Mouse (Mus musculus) cerebellum, adult (tissue): ENCODE measurements around the gene Cited4.

ENCODE experiments used
- ATAC-seq: cut with Nextera tagmentation; 2 replicates; pipeline ENCODE4 v1.9.2; 2017; ENCODE audit warnings: mild to moderate bottlenecking, moderate library complexity, mixed read lengths; ENCODE audit not compliant: insufficient number of reproducible peaks, low FRiP score, low TSS enrichment

The Cited4 gene

DNA sequence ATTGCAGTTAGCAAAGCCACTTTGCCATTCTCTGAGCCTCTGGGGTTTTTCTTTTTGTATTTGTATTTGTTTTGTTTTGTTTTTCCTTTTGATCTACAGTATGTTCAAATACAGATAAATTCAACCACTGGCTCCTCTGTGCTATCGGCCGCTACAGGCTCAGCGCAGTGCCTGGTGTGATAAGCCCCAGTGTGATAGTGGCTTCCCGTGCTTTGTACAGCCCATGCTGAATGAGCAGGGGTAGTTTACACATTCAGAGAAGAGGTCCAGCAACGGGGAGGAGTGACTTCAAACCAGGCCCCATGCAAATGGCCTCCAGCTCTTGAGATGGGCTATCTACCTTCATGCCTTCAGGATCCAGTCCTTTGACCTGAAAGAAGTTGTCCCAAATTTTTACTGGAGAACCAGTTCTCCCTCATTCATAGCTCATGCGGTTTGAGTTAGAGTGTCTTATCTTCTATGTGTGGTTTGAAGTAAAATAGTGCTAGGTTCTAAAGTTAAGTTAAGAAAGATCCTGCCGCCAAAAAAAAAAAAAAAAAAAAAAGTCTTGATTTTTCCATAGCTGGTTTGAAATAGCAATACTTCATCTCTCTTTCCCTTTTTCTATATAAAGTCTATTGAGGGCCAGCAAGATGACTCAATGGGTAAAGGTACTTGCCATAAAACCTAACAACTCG is 8.5 kb downstream of the Cited4 start:
- ATAC-seq = no peak

- ATAC-seq = no peak
Observed at GRCm38 (mm10) chr4:120675640-120676039, 9.3 kb downstream of the Cited4 start.

GRCm38 (mm10) chr4:120680953-120681352 is 14.6 kb downstream of the Cited4 start:
- ATAC-seq = no peak

DNA sequence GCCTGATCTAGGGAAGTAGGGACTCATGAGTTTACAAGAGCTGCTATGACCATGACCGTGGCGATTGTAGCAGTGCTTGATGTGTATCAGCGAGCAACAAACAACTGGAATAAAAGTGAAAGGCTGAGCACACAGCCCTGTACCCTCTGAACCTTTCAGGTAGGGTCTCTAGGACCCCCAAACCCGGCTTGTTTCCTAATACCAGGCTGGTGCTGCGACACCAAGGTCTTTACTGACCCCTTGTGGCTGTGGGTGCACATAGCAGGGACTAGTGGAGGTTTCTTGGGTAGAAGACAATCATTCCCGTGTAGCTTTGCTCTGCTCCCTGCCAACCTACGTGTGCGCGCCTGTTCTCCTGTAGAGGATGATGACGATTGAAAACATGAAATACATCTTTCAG is 15.8 kb downstream of the Cited4 start:
- ATAC-seq = 0 out of 2 replicates have a peak, but pooled peaks have one; percentile 33

- no peak for ATAC-seq
Observed at GRCm38 (mm10) chr4:120683278-120683997, 17.1 kb downstream of the Cited4 start.

GRCm38 (mm10) chr4:120687282-120687681 is 20.9 kb downstream of the Cited4 start:
- ATAC-seq = no peak

- no peak for ATAC-seq
Observed at GRCm38 (mm10) chr4:120689317-120689716, 22.9 kb downstream of the Cited4 start.

DNA sequence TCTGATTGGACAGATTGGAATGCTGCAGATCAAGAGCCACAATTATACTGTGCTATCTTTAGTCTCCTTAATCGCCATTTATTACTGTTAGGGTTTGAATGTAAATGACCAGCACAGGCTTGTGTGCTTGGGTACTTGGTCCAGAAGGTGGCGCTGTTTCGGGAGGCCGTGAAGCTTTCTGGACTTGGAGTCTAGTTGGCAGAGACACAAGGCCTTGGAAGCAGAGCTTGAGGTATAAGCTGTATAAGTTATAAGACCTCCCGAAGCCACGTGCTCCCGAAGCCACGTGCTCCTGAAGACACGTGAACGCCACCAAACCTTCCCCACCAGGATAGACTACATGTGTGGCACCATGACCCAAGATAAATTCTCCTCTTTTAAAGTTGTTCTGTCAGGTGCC is 26.3 kb downstream of the Cited4 start:
- no peak for ATAC-seq

DNA sequence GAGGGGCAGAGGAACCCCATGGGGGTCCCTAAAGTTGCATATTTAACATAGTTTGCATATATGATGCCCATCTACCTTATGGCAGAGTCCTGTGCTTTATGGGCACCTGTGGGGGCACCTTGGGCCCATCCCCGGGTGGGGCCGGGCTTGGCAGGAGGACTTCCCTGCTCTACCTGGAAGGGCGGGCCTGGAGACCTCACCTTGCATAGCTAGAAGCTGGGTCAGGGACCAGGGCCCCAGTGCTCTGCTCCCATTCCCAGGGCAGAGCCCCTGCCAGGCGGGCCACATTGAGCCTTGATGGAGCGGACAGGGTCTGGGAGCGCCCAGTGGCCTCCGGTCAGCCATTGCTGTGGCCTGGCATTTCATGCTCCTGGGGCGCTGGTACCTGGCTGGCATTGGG is 31.0 kb downstream of the Cited4 start:
- no peak for ATAC-seq

- ATAC-seq = no peak
Observed at GRCm38 (mm10) chr4:120697799-120698484, 31.6 kb downstream of the Cited4 start.

- ATAC-seq = no peak
Observed at GRCm38 (mm10) chr4:120701180-120701579, 34.8 kb downstream of the Cited4 start.

DNA sequence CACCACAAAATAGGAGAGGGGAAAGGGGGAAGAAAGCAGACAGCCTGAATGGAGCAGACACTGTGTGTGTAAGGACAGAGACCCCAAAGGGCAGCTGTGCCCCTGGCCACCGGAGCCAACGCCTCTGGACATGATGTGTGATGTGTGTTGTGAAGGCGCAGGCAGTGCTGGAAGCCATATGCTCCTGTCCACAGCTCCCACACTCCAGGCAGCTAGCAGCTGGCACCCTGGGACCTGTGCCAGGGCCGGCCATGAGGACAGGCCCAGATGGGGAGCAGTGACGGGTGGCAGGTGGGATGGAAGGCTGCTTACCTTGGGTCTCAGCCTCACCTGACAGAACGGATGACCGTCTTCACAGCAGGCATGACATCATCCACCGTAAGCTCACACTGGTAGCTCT is 35.7 kb downstream of the Cited4 start:
- no peak for ATAC-seq

- no peak for ATAC-seq
Observed at GRCm38 (mm10) chr4:120702511-120702910, 36.1 kb downstream of the Cited4 start.

GRCm38 (mm10) chr4:120712236-120712635 is 45.9 kb downstream of the Cited4 start:
- no peak for ATAC-seq

DNA sequence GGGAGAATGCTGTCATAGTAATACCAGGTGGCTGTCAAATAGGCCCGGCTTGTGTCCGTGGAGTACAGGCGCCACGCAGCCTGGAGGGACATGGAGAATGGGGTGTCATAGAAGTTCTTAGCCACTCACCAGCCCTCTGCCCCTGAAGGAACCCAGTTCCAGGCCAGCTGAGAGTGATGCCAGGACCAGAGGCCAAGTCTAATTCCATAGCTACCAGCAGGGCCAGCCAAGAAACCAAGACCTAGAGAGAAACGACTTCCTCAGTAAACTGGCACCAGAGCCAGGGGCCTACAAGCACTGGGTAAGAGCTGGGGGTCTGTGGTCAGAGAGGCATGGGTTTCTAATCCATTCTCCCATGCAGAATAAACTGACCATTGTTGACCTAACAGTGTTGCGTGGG is 46.6 kb downstream of the Cited4 start:
- no peak for ATAC-seq

DNA sequence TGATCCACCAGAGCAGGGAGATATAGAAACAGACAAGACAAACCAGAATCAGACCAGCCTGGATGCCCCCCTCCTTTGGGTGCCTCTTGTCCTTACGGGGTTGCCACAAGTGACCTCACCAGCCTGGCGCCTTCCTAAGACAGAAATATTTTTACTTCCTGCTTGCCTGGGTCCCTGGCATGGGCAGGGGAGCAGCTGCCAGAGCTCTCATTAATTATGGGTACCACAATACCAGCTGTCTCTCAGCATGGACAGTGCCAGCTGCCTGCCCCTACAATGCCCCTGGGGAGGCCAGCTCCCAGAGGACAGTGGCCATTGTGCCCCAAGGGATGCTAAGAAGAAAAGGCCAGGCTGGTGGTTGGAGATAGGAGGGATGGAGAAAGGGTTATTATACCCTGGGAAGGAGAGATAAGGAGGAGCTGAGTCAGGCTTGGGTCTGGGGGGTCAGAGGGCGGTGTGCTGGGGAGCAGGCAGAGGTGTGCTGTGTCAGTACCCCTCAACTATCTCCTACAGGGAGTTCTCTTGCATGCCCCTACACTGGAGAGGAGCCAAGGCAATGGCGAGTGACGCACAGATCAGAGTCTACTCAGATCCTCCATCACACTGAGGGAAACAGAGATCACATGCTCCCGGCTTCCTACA is 47.6 kb downstream of the Cited4 start:
- ATAC-seq = no peak

GRCm38 (mm10) chr4:120716141-120716571 is 49.8 kb downstream of the Cited4 start:
- no peak for ATAC-seq

GRCm38 (mm10) chr4:120716765-120717164 is 50.4 kb downstream of the Cited4 start:
- ATAC-seq = no peak
